Mouse (Mus musculus): ENCODE data around the gene Tgfbr1. TPM values are rescaled to one million over a fixed set of nuclear protein-coding genes. Genes with fewer than 3 reads are reported as not detected.

The Tgfbr1 gene
- polyA plus RNA-seq, 1 experiment from 2014 or later = 4.6 TPM

GRCm38 (mm10) chr4:47396251-47396650, 43.2 kb downstream of the Tgfbr1 start:
- ATAC-seq (ENCODE audit: low read depth) (no peak), DNase-seq (no peak)
- Histone ChIP-seq H3K27ac (no peak overlapping the region), H3K4me3 (replicated peaks) (no peak overlapping the region), H3K4me2 (no peak overlapping the region), H3K9me3 (replicated peaks) (no peaks in the 10 kb centered on the region), H3K4me1 (replicated peaks) (no peaks in the 10 kb centered on the region), H3K9ac (no peak overlapping the region), H3K36me3 (peaks cover 3% of the 10 kb centered on the region; the same call in 1 of the 2 replicates), H3K27me3 (no peaks in the 10 kb centered on the region)
- WGBS (ENCODE audit: insufficient replicate concordance) = 77% methylated on average over 7 of the region's 7 CpGs

- Histone ChIP-seq H3K9ac (no peak overlapping the region), H3K36me3 (peaks cover 3% of the 10 kb centered on the region), H3K4me2 (no peak overlapping the region), H3K9me3 (replicated peaks) (no peaks in the 10 kb centered on the region), H3K4me1 (replicated peaks) (no peaks in the 10 kb centered on the region), H3K27ac (no peak overlapping the region), H3K4me3 (replicated peaks) (no peak overlapping the region), H3K27me3 (no peaks in the 10 kb centered on the region)
- no peak for DNase-seq
- ATAC-seq (ENCODE audit: low read depth) = no peak
- WGBS (ENCODE audit: insufficient replicate concordance) = 52% methylated on average over 6 of the region's 6 CpGs
These were observed 45.1 kb downstream of the Tgfbr1 start for GRCm38 (mm10) chr4:47397951-47398687.

GRCm38 (mm10) chr4:47399824-47400223, 46.8 kb downstream of the Tgfbr1 start:
- ATAC-seq (ENCODE audit: low read depth) = no peak
- no peak for DNase-seq
- Histone ChIP-seq H3K4me1 (replicated peaks) (no peaks in the 10 kb centered on the region), H3K4me3 (replicated peaks) (no peak overlapping the region), H3K4me2 (no peak overlapping the region), H3K9ac (no peak overlapping the region), H3K27me3 (no peaks in the 10 kb centered on the region), H3K27ac (no peak overlapping the region), H3K36me3 (peaks cover 3% of the 10 kb centered on the region), H3K9me3 (replicated peaks) (no peaks in the 10 kb centered on the region)

GRCm38 (mm10) chr4:47400314-47400713, 47.3 kb downstream of the Tgfbr1 start:
- Histone ChIP-seq H3K36me3 (peaks cover 3% of the 10 kb centered on the region), H3K4me2 (no peak overlapping the region), H3K27me3 (no peaks in the 10 kb centered on the region), H3K9me3 (replicated peaks) (no peaks in the 10 kb centered on the region), H3K9ac (no peak overlapping the region), H3K4me3 (replicated peaks) (no peak overlapping the region), H3K27ac (no peak overlapping the region), H3K4me1 (replicated peaks) (no peaks in the 10 kb centered on the region)
- DNase-seq (no peak), ATAC-seq (ENCODE audit: low read depth) (no peak)
- 20% methylated on average over 4 of the region's 4 CpGs for WGBS (ENCODE audit: insufficient replicate concordance)

GRCm38 (mm10) chr4:47402200-47402599, 49.2 kb downstream of the Tgfbr1 start:
- Histone ChIP-seq H3K36me3 (peaks cover 3% of the 10 kb centered on the region), H3K9ac (no peak overlapping the region), H3K4me3 (replicated peaks) (no peak overlapping the region), H3K9me3 (replicated peaks) (no peaks in the 10 kb centered on the region), H3K27ac (no peak overlapping the region), H3K4me1 (replicated peaks) (no peaks in the 10 kb centered on the region), H3K4me2 (no peak overlapping the region), H3K27me3 (no peaks in the 10 kb centered on the region)
- DNase-seq = no peak
- no peak for ATAC-seq (ENCODE audit: low read depth)

- H3K4me1 ChIP-seq (replicated peaks) = no peaks in the 10 kb centered on the region
- no peak overlapping the region for H3K9ac ChIP-seq
- H3K27ac ChIP-seq = no peak overlapping the region
- DNase-seq = no peak
- no peaks in the 10 kb centered on the region for H3K27me3 ChIP-seq
- ATAC-seq (ENCODE audit: low read depth) = no peak
- no peaks in the 10 kb centered on the region; the same call in 1 of the 2 replicates for H3K36me3 ChIP-seq
- 69% methylated on average over 2 of the region's 2 CpGs for WGBS (ENCODE audit: insufficient replicate concordance)
- H3K4me3 ChIP-seq (replicated peaks) = no peak overlapping the region
- no peak overlapping the region for H3K4me2 ChIP-seq
- no peaks in the 10 kb centered on the region for H3K9me3 ChIP-seq (replicated peaks)
These were observed 51.5 kb downstream of the Tgfbr1 start for GRCm38 (mm10) chr4:47404536-47404935.

- no peak overlapping the region for H3K4me3 ChIP-seq (replicated peaks)
- ATAC-seq (ENCODE audit: low read depth) (no peak), DNase-seq (no peak)
- no peaks in the 10 kb centered on the region for H3K4me1 ChIP-seq (replicated peaks)
- H3K27me3 ChIP-seq = no peaks in the 10 kb centered on the region
- no peaks in the 10 kb centered on the region for H3K9me3 ChIP-seq (replicated peaks)
- H3K4me2 ChIP-seq = no peak overlapping the region
- H3K27ac ChIP-seq = no peak overlapping the region
- H3K36me3 ChIP-seq = peaks cover 9% of the 10 kb centered on the region
- no peak overlapping the region for H3K9ac ChIP-seq
- 70% methylated on average over 2 of the region's 2 CpGs for WGBS (ENCODE audit: insufficient replicate concordance)
These were observed 54.1 kb downstream of the Tgfbr1 start for GRCm38 (mm10) chr4:47407161-47407560.

GRCm38 (mm10) chr4:47417871-47418270, 64.8 kb downstream of the Tgfbr1 start:
- no peak overlapping the region for H3K9ac ChIP-seq
- H3K4me2 ChIP-seq = no peak overlapping the region
- DNase-seq = no peak
- no peak overlapping the region for H3K4me3 ChIP-seq (replicated peaks)
- no peaks in the 10 kb centered on the region for H3K27me3 ChIP-seq
- 0 out of 2 replicates have a peak, but pooled peaks cover 2% of the 10 kb centered on the region for H3K36me3 ChIP-seq
- H3K4me1 ChIP-seq (replicated peaks) = peaks cover 11% of the 10 kb centered on the region
- no peaks in the 10 kb centered on the region for H3K9me3 ChIP-seq (replicated peaks)
- 47% methylated on average over 3 of the region's 3 CpGs for WGBS (ENCODE audit: insufficient replicate concordance)
- ATAC-seq (ENCODE audit: low read depth) = no peak
- no peak overlapping the region for H3K27ac ChIP-seq

- no peak for ATAC-seq (ENCODE audit: low read depth)
- 26% methylated on average over 9 of the region's 9 CpGs for WGBS (ENCODE audit: insufficient replicate concordance)
- Histone ChIP-seq H3K9me3 (replicated peaks) (no peaks in the 10 kb centered on the region), H3K27me3 (no peaks in the 10 kb centered on the region), H3K9ac (no peak overlapping the region), H3K4me1 (replicated peaks) (peaks cover 11% of the 10 kb centered on the region), H3K4me2 (no peak overlapping the region), H3K27ac (no peak overlapping the region), H3K4me3 (replicated peaks) (no peak overlapping the region), H3K36me3 (no peaks in the 10 kb centered on the region)
- DNase-seq = no peak
These were observed 66.4 kb downstream of the Tgfbr1 start for GRCm38 (mm10) chr4:47419268-47419973.

GRCm38 (mm10) chr4:47420191-47420590, 67.2 kb downstream of the Tgfbr1 start:
- Histone ChIP-seq H3K9me3 (replicated peaks) (no peaks in the 10 kb centered on the region), H3K4me3 (replicated peaks) (no peak overlapping the region), H3K36me3 (no peaks in the 10 kb centered on the region), H3K27ac (no peak overlapping the region), H3K4me1 (replicated peaks) (peaks cover 11% of the 10 kb centered on the region), H3K27me3 (no peaks in the 10 kb centered on the region), H3K9ac (no peak overlapping the region), H3K4me2 (no peak overlapping the region)
- ATAC-seq (ENCODE audit: low read depth) (no peak), DNase-seq (no peak)
- WGBS (ENCODE audit: insufficient replicate concordance) = 39% methylated on average over 7 of the region's 7 CpGs

GRCm38 (mm10) chr4:47422194-47422593, 69.2 kb downstream of the Tgfbr1 start:
- H3K4me1 ChIP-seq (replicated peaks) = peaks cover 11% of the 10 kb centered on the region
- no peak overlapping the region for H3K4me2 ChIP-seq
- H3K36me3 ChIP-seq = no peaks in the 10 kb centered on the region
- H3K9ac ChIP-seq = no peak overlapping the region
- no peaks in the 10 kb centered on the region for H3K27me3 ChIP-seq
- no peak overlapping the region for H3K27ac ChIP-seq
- no peak for DNase-seq
- WGBS (ENCODE audit: insufficient replicate concordance) = 3% methylated on average over 3 of the region's 3 CpGs
- no peaks in the 10 kb centered on the region for H3K9me3 ChIP-seq (replicated peaks)
- peak; percentile 65 for ATAC-seq (ENCODE audit: low read depth)
- H3K4me3 ChIP-seq (replicated peaks) = no peak overlapping the region

GRCm38 (mm10) chr4:47422946-47423345, 69.9 kb downstream of the Tgfbr1 start:
- DNase-seq (no peak), ATAC-seq (ENCODE audit: low read depth) (no peak)
- H3K27me3 ChIP-seq = no peaks in the 10 kb centered on the region
- no peak overlapping the region for H3K4me2 ChIP-seq
- WGBS (ENCODE audit: insufficient replicate concordance) = 57% methylated on average over 3 of the region's 3 CpGs
- H3K4me1 ChIP-seq (replicated peaks) = peaks cover 11% of the 10 kb centered on the region
- no peak overlapping the region for H3K27ac ChIP-seq
- no peaks in the 10 kb centered on the region for H3K36me3 ChIP-seq
- no peaks in the 10 kb centered on the region for H3K9me3 ChIP-seq (replicated peaks)
- H3K4me3 ChIP-seq (replicated peaks) = no peak overlapping the region
- no peak overlapping the region for H3K9ac ChIP-seq

Data from liver, embryonic 13.5 days (tissue).